Mouse (Mus musculus): Measurements from ENCODE around the gene Lcn2. TPM values are rescaled to one million over a fixed set of nuclear protein-coding genes. Genes with fewer than 3 reads are reported as not detected.

Gene Lcn2
- polyA plus RNA-seq, 1 experiment from 2014 or later = 0.91 TPM

DNA sequence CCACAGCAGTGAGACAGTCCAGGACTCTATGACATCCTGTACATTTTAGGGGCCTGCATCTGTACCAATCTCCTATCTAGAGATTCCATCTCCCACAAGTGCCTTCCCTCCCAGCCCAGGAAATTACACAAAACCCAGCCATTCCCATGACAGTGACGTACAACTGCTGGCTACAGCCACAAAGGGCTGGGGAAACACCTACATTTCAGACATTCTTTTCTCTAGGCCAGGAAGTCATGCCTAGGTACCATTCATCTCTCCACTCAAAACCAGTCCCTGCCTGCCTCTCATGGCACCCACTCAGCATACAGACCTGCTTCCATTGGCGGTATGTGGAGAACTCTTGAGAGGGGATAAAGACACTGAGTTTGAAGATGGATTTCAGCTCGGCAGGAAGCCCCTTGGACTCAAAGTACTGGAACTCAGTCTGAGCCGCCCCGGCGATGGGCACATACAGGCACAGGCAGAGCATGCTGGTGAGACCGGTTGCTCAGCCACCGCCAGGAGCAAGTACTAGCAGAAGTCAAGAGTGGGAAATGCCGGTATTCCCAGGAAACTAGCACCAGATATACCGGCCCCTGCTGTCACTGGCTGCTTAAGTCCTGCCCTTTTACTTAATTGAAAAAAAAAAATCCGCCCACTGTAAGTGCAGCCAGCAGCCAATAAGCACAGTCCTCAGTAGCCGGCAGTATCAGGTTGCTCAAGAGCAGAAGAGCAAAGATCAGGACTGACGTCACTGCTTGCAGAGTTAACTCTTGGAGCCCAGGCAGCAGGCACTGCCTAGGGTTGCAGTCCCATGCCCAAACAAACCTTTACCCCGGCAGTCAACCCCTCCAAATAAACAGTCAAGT lies 35.7 kb upstream of the Lcn2 start:
- peak overlapping the region; percentile 51 for H3K4me3 ChIP-seq
- no peaks in the 10 kb centered on the region for H3K9me3 ChIP-seq
- H3K9ac ChIP-seq = peak overlapping the region; percentile 69
- peaks cover 29% of the 10 kb centered on the region for H3K36me3 ChIP-seq
- peak; percentile 72; the same call in 1 of the 2 replicates for ATAC-seq (ENCODE audit: extremely low read depth, insufficient number of reproducible peaks, low FRiP score, low TSS enrichment)
- peak overlapping the region; percentile 91 for H3K27ac ChIP-seq (replicated peaks)
- H3K4me2 ChIP-seq = peak overlapping the region; percentile 70
- WGBS = 2% methylated on average over 14 of the region's 14 CpGs
- no peaks in the 10 kb centered on the region for H3K27me3 ChIP-seq (replicated peaks)
- H3K4me1 ChIP-seq = peaks cover 55% of the 10 kb centered on the region

DNA sequence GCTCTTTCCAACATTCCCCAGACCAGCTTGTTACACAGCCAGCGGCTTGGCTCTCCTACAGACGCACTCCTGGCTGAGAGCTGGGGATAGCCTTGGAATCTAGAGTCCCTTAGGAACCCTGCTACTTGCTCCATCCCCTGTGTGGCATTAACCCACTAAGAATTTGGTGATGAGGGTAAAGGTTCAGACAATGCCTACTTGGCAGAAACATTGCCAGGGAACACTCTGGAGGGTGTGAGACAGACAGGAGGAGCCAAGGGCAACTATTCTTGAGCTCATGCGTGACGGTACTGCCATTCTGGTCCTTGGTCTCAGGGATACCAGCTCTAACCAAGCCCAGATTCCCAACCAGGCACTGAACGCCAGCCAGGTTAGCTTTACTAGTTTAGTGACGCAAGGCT lies 33.8 kb upstream of the Lcn2 start:
- H3K4me2 ChIP-seq = no peak overlapping the region
- no peak overlapping the region for H3K27ac ChIP-seq (replicated peaks)
- peaks cover 48% of the 10 kb centered on the region for H3K36me3 ChIP-seq
- peaks cover 41% of the 10 kb centered on the region for H3K4me1 ChIP-seq
- WGBS = 92% methylated on average over 6 of the region's 6 CpGs
- ATAC-seq (ENCODE audit: extremely low read depth, insufficient number of reproducible peaks, low FRiP score, low TSS enrichment) = no peak
- H3K9ac ChIP-seq = no peak overlapping the region
- H3K9me3 ChIP-seq = no peaks in the 10 kb centered on the region
- H3K4me3 ChIP-seq = no peak overlapping the region
- no peaks in the 10 kb centered on the region for H3K27me3 ChIP-seq (replicated peaks)

DNA sequence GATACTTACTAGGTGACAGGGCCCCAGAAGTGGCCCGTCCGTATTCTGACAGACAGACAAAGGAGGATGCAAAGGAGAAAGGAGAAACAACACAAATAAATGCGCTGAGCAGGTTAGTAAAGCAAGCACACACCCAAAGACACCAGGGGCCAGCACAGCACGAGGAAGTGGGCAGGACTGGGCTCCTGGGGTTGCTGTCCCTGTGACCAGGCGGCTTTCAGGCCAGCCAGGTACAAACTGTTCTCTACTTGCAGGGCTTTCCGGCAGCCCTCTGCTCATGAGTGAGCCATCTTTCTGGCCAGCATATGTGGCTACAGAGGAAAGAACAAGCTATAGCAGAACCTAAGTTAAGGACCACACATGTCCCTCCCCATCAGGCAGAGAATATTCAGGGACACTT lies 32.6 kb upstream of the Lcn2 start:
- WGBS = 82% methylated on average over 6 of the region's 6 CpGs
- H3K9ac ChIP-seq = no peak overlapping the region
- H3K9me3 ChIP-seq = no peaks in the 10 kb centered on the region
- peaks cover 56% of the 10 kb centered on the region for H3K36me3 ChIP-seq
- no peak overlapping the region for H3K27ac ChIP-seq (replicated peaks)
- no peak for ATAC-seq (ENCODE audit: extremely low read depth, insufficient number of reproducible peaks, low FRiP score, low TSS enrichment)
- H3K4me3 ChIP-seq = no peak overlapping the region
- no peaks in the 10 kb centered on the region for H3K27me3 ChIP-seq (replicated peaks)
- H3K4me2 ChIP-seq = no peak overlapping the region
- H3K4me1 ChIP-seq = peaks cover 41% of the 10 kb centered on the region

DNA sequence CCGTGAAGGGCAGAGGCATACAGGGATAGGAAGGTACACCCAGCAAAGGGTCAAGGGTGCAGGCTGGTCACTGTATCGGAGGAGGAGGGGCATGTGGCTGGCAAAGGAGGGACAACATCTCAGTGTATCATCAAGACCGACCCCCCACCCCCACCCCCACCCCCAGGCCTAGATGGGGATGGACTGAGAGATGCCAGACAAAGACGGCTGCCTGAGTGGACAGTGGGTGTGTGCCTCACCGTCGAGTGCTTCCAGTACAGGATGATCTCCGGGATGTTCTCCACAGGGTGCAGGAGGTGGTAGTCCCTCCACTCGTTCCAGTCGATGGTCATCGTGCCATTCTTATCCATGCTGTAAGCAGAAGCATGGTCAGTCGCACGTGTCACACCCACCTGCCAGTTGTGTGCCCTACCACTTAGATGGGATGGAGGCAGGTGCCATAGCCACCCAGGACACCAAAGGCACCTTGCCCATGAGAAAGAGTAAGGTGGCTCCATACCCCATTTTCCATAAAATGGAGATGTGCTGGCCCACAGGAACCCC lies 32.1 kb upstream of the Lcn2 start:
- 82% methylated on average over 12 of the region's 12 CpGs for WGBS
- no peak overlapping the region for H3K27ac ChIP-seq (replicated peaks)
- H3K9ac ChIP-seq = no peak overlapping the region
- H3K4me3 ChIP-seq = no peak overlapping the region
- H3K4me2 ChIP-seq = no peak overlapping the region
- no peaks in the 10 kb centered on the region for H3K27me3 ChIP-seq (replicated peaks)
- H3K4me1 ChIP-seq = peaks cover 36% of the 10 kb centered on the region
- H3K36me3 ChIP-seq = peaks cover 61% of the 10 kb centered on the region
- no peak for ATAC-seq (ENCODE audit: extremely low read depth, insufficient number of reproducible peaks, low FRiP score, low TSS enrichment)
- no peaks in the 10 kb centered on the region for H3K9me3 ChIP-seq

DNA sequence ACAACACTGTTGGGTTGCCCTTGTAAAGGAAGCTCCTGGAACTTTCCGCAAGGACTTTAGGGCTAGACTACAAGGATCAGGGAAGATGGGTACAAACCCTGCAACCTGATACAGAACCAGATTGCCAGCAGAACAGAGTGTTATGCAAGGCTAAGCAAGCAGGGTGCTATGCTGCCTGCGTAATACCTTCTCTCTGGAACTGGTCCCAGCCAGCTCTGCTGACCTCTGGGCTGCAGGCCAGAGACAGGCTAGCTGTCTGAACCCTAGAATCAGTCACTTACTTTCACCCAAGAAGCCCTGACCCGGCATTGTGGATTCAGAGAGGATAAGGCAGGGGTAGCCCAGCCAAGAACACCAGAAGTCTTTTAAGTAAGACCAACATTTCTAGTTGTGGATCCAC lies 31.3 kb upstream of the Lcn2 start:
- Histone ChIP-seq H3K36me3 (peaks cover 69% of the 10 kb centered on the region), H3K9ac (no peak overlapping the region), H3K4me3 (no peak overlapping the region), H3K4me1 (peaks cover 28% of the 10 kb centered on the region), H3K9me3 (no peaks in the 10 kb centered on the region), H3K4me2 (no peak overlapping the region), H3K27me3 (replicated peaks) (no peaks in the 10 kb centered on the region), H3K27ac (replicated peaks) (no peak overlapping the region)
- WGBS = 87% methylated on average over 3 of the region's 3 CpGs
- ATAC-seq (ENCODE audit: extremely low read depth, insufficient number of reproducible peaks, low FRiP score, low TSS enrichment) = no peak

DNA sequence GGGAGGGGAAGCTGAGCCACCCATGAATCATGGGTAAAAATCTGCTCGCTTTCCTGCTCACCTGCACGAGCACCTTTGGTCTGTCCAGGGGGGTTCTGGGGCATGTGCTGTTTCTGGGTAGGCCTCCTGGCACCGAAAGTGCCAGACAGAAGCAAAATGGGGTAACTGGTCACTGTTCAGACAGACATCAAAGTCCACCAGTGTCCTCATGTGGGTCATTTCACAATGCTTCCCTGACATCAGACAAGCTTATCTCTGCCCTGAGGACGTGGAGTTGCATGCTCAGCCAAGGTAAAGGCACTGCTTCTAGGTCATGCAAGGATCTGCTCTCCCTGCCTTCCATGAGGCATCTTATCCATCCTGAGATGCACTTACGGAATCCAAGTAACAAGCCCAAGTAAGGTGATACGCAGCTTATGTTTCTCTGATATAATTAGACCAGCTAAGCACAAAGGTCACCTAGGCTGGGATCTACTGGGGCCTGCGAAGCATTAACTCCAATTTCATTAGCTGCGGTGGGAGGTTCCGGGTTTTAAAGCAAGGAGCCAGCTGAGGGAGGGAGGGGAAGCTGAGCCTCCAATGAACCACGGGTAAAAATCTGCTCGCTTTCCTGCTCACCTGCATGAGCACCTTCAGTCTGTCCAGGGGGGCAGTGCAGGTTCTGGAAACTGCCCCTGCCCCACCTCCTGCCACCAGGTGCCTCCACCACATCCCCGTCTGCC lies 30.5 kb upstream of the Lcn2 start:
- no peak overlapping the region for H3K4me2 ChIP-seq
- no peak overlapping the region for H3K4me3 ChIP-seq
- no peaks in the 10 kb centered on the region for H3K9me3 ChIP-seq
- no peak overlapping the region for H3K9ac ChIP-seq
- peaks cover 76% of the 10 kb centered on the region for H3K36me3 ChIP-seq
- WGBS = 81% methylated on average over 12 of the region's 12 CpGs
- ATAC-seq (ENCODE audit: extremely low read depth, insufficient number of reproducible peaks, low FRiP score, low TSS enrichment) = no peak
- peaks cover 21% of the 10 kb centered on the region for H3K4me1 ChIP-seq
- no peak overlapping the region for H3K27ac ChIP-seq (replicated peaks)
- no peaks in the 10 kb centered on the region for H3K27me3 ChIP-seq (replicated peaks)

DNA sequence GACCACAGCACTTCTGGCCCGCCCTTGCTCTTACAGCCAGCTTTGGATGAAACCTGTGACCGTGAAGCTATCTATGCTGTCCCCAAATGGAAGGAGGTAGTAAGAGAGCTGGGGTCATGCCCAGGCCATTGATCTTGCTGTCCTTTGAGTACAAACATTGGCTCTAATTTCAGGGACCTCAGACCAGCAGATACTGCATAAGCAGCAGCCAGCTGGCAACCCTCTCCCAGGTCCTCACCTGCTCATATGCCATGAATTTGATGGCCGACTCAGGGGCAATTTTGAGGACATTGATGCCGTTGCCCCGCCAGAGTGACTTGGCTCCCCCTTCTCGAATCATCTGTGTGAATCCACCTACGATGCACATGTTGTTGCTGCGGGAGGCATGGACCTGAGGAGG lies 29.4 kb upstream of the Lcn2 start:
- Histone ChIP-seq H3K36me3 (peaks cover 76% of the 10 kb centered on the region), H3K9me3 (no peaks in the 10 kb centered on the region), H3K27ac (replicated peaks) (no peak overlapping the region), H3K27me3 (replicated peaks) (no peaks in the 10 kb centered on the region), H3K9ac (no peak overlapping the region), H3K4me2 (no peak overlapping the region), H3K4me1 (peaks cover 10% of the 10 kb centered on the region), H3K4me3 (no peak overlapping the region)
- WGBS = 89% methylated on average over 8 of the region's 8 CpGs
- no peak for ATAC-seq (ENCODE audit: extremely low read depth, insufficient number of reproducible peaks, low FRiP score, low TSS enrichment)

DNA sequence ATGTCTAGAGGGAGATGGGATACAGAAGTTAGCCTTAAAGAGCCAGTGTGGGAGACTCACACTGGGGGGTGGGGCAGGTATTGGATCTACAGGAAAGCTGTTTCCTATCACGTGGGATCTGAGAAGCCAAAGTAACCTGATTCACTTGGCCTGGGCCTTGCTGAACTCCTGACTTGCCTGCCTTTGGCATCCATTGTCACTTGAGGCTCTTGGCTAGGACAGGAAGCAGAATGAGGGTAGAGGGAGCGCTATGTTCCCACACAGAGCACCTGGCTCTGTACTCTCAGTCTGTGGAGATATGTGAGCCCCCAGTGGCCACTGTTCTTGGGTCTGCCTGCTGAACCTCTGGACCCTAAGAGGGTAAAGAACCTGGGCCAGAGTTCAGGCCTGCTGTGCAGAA lies 28.5 kb upstream of the Lcn2 start:
- Histone ChIP-seq H3K4me2 (no peak overlapping the region), H3K4me3 (no peak overlapping the region), H3K9ac (no peak overlapping the region), H3K27ac (replicated peaks) (no peak overlapping the region), H3K27me3 (replicated peaks) (no peaks in the 10 kb centered on the region), H3K9me3 (no peaks in the 10 kb centered on the region), H3K4me1 (peaks cover 1% of the 10 kb centered on the region), H3K36me3 (peaks cover 76% of the 10 kb centered on the region)
- no peak for ATAC-seq (ENCODE audit: extremely low read depth, insufficient number of reproducible peaks, low FRiP score, low TSS enrichment)
- 75% methylated on average over 2 of the region's 2 CpGs for WGBS

DNA sequence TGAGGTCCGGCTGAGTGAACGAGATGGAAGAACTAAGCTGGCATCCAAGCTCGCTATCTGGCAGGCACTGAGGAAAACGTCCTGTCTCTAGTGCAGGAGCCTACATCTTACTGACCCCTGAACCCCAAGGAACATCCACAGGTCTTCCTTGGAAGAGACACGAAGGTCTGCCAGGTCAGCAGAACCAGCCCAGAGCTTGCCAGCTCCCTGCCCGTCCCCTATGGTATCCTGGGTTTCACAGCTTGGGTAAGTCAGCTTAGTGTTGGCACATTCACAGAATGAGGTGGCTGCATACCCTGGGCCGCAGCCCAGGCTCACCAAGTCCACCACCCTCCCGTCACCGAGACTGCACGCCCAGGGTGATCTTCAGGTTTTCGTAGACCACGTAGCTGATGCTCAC lies 27.7 kb upstream of the Lcn2 start:
- peaks cover 72% of the 10 kb centered on the region for H3K36me3 ChIP-seq
- no peak overlapping the region for H3K27ac ChIP-seq (replicated peaks)
- H3K4me3 ChIP-seq = no peak overlapping the region
- ATAC-seq (ENCODE audit: extremely low read depth, insufficient number of reproducible peaks, low FRiP score, low TSS enrichment) = no peak
- H3K9ac ChIP-seq = no peak overlapping the region
- 91% methylated on average over 12 of the region's 12 CpGs for WGBS
- no peak overlapping the region for H3K4me2 ChIP-seq
- H3K4me1 ChIP-seq = no peaks in the 10 kb centered on the region
- H3K27me3 ChIP-seq (replicated peaks) = no peaks in the 10 kb centered on the region
- H3K9me3 ChIP-seq = no peaks in the 10 kb centered on the region

DNA sequence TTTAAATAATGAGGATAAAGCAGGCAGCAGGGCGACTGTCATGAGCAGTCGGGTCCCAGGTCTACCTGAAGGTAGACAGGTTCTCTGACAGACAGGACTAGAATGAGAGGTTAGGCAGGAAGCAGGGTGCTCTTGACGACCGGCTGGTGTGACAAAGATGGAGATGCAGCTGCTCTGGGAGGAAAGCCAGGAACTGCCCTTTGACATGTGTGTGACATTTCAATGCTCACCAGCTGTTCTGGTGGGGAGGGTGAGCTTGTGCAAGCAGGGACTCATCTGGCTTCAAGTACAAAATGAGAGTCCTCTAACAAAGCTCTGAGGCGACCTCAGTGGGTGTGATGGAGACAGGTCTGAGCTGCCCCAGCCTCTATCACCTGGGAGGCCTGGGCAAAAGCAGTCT lies 25.9 kb upstream of the Lcn2 start:
- peaks cover 53% of the 10 kb centered on the region for H3K36me3 ChIP-seq
- no peaks in the 10 kb centered on the region for H3K9me3 ChIP-seq
- no peak overlapping the region for H3K27ac ChIP-seq (replicated peaks)
- no peak overlapping the region for H3K4me3 ChIP-seq
- WGBS = 55% methylated on average over 5 of the region's 5 CpGs
- H3K4me2 ChIP-seq = no peak overlapping the region
- no peaks in the 10 kb centered on the region for H3K27me3 ChIP-seq (replicated peaks)
- no peak overlapping the region for H3K9ac ChIP-seq
- H3K4me1 ChIP-seq = no peaks in the 10 kb centered on the region
- ATAC-seq (ENCODE audit: extremely low read depth, insufficient number of reproducible peaks, low FRiP score, low TSS enrichment) = no peak

DNA sequence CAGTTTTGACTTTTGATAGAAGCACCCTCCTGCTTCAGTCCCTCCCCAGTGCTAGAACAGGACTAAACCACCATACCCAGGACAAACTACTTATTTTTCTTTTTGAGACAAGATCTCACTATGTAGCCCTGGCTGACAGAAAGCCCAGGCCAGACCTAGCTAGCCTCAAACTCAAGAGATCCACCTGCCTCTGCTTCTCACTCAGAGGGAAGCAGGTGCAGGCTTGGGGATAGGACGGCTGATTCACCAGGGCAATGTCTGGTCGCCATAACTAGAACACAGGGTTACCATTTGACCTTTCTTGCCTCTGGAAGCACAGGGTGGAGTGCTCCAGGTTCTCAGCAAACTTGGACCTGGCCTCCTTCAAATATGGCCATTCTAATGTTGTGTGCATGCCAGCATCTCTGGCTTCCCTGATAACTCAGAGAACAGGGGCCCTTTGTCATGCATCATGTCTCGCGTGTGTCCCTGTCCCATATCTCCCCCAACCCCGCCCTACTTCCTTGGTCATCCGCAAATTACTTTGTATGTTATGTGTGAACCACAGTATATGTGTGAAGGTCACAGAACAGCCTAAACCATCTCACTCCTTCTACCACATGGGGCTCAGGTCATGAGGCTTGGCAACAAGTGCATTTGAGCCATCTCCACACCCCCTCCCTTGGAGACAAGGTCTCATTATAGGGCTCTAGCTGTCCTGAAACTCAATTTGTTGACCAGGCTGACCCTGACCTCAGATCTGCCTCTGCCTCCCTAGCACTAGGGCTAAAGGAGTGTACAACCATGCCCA lies 24.9 kb upstream of the Lcn2 start:
- H3K9me3 ChIP-seq = no peaks in the 10 kb centered on the region
- H3K27ac ChIP-seq (replicated peaks) = no peak overlapping the region
- no peak for ATAC-seq (ENCODE audit: extremely low read depth, insufficient number of reproducible peaks, low FRiP score, low TSS enrichment)
- no peaks in the 10 kb centered on the region for H3K4me1 ChIP-seq
- H3K36me3 ChIP-seq = peaks cover 43% of the 10 kb centered on the region
- H3K9ac ChIP-seq = no peak overlapping the region
- 74% methylated on average over 6 of the region's 6 CpGs for WGBS
- no peaks in the 10 kb centered on the region for H3K27me3 ChIP-seq (replicated peaks)
- H3K4me3 ChIP-seq = no peak overlapping the region
- no peak overlapping the region for H3K4me2 ChIP-seq

Measured in heart, embryonic 13.5 days (tissue).